Mouse (Mus musculus): ENCODE measurements around the gene Fbxo17. TPM values are rescaled to one million over a fixed set of nuclear protein-coding genes. Genes with fewer than 3 reads are reported as not detected.

Fbxo17 gene
- polyA plus RNA-seq, 1 experiment from 2014 or later = 9.4 TPM

- ATAC-seq (ENCODE audit: low FRiP score) = no peak
- Histone ChIP-seq H3K4me1 (replicated peaks; ENCODE audit: control insufficient read depth, insufficient read depth, low read length) (no peaks in the 10 kb centered on the region), H3K27ac (ENCODE audit: low read depth, low read length) (no peak overlapping the region), H3K27me3 (ENCODE audit: control insufficient read depth, insufficient read depth, low read length) (no peaks in the 10 kb centered on the region), H3K4me2 (replicated peaks; ENCODE audit: low read depth, low read length) (no peak overlapping the region), H3K9ac (ENCODE audit: low read depth, low read length) (no peak overlapping the region), H3K36me3 (ENCODE audit: control insufficient read depth, insufficient read depth, low read length) (no peaks in the 10 kb centered on the region), H3K9me3 (ENCODE audit: control insufficient read depth, low read length) (no peaks in the 10 kb centered on the region), H3K4me3 (ENCODE audit: low read depth, low read length) (no peak overlapping the region)
- no peak for DNase-seq (ENCODE audit: low spot score)
Measured at GRCm38 (mm10) chr7:28709454-28709853, 7.2 kb upstream of the Fbxo17 start.

- Histone ChIP-seq H3K36me3 (ENCODE audit: control insufficient read depth, insufficient read depth, low read length) (no peaks in the 10 kb centered on the region), H3K4me1 (replicated peaks; ENCODE audit: control insufficient read depth, insufficient read depth, low read length) (no peaks in the 10 kb centered on the region), H3K4me3 (ENCODE audit: low read depth, low read length) (no peak overlapping the region), H3K9me3 (ENCODE audit: control insufficient read depth, low read length) (no peaks in the 10 kb centered on the region), H3K27me3 (ENCODE audit: control insufficient read depth, insufficient read depth, low read length) (no peaks in the 10 kb centered on the region), H3K4me2 (replicated peaks; ENCODE audit: low read depth, low read length) (no peak overlapping the region), H3K27ac (ENCODE audit: low read depth, low read length) (no peak overlapping the region), H3K9ac (ENCODE audit: low read depth, low read length) (no peak overlapping the region)
- 69% methylated on average over 3 of the region's 3 CpGs for WGBS
- DNase-seq (ENCODE audit: low spot score) = no peak
- no peak for ATAC-seq (ENCODE audit: low FRiP score)
Measured at GRCm38 (mm10) chr7:28710962-28711361, 5.6 kb upstream of the Fbxo17 start.

- no peak overlapping the region for H3K4me2 ChIP-seq (replicated peaks; ENCODE audit: low read depth, low read length)
- no peak overlapping the region for H3K27ac ChIP-seq (ENCODE audit: low read depth, low read length)
- WGBS = 85% methylated on average over 5 of the region's 5 CpGs
- no peaks in the 10 kb centered on the region for H3K27me3 ChIP-seq (ENCODE audit: control insufficient read depth, insufficient read depth, low read length)
- H3K9ac ChIP-seq (ENCODE audit: low read depth, low read length) = no peak overlapping the region
- H3K4me1 ChIP-seq (replicated peaks; ENCODE audit: control insufficient read depth, insufficient read depth, low read length) = no peaks in the 10 kb centered on the region
- no peak for DNase-seq (ENCODE audit: low spot score)
- no peak overlapping the region for H3K4me3 ChIP-seq (ENCODE audit: low read depth, low read length)
- ATAC-seq (ENCODE audit: low FRiP score) = no peak
- no peaks in the 10 kb centered on the region for H3K36me3 ChIP-seq (ENCODE audit: control insufficient read depth, insufficient read depth, low read length)
- no peaks in the 10 kb centered on the region for H3K9me3 ChIP-seq (ENCODE audit: control insufficient read depth, low read length)
Measured at GRCm38 (mm10) chr7:28714667-28715066, 1.9 kb upstream of the Fbxo17 start.

- H3K36me3 ChIP-seq (ENCODE audit: control insufficient read depth, insufficient read depth, low read length) = no peaks in the 10 kb centered on the region
- DNase-seq (ENCODE audit: low spot score) (no peak), ATAC-seq (ENCODE audit: low FRiP score) (no peak)
- no peak overlapping the region for H3K4me2 ChIP-seq (replicated peaks; ENCODE audit: low read depth, low read length)
- no peak overlapping the region for H3K4me3 ChIP-seq (ENCODE audit: low read depth, low read length)
- H3K27ac ChIP-seq (ENCODE audit: low read depth, low read length) = no peak overlapping the region
- no peaks in the 10 kb centered on the region for H3K27me3 ChIP-seq (ENCODE audit: control insufficient read depth, insufficient read depth, low read length)
- H3K4me1 ChIP-seq (replicated peaks; ENCODE audit: control insufficient read depth, insufficient read depth, low read length) = no peaks in the 10 kb centered on the region
- H3K9ac ChIP-seq (ENCODE audit: low read depth, low read length) = no peak overlapping the region
- no peaks in the 10 kb centered on the region for H3K9me3 ChIP-seq (ENCODE audit: control insufficient read depth, low read length)
- WGBS = 94% methylated on average over 2 of the region's 2 CpGs
Measured at GRCm38 (mm10) chr7:28715598-28715997, 1.0 kb upstream of the Fbxo17 start.

GRCm38 (mm10) chr7:28717726-28718125 is 1.1 kb downstream of the Fbxo17 start:
- DNase-seq (ENCODE audit: low spot score) = no peak
- Histone ChIP-seq H3K36me3 (ENCODE audit: control insufficient read depth, insufficient read depth, low read length) (no peaks in the 10 kb centered on the region), H3K9ac (ENCODE audit: low read depth, low read length) (no peak overlapping the region), H3K4me3 (ENCODE audit: low read depth, low read length) (no peak overlapping the region), H3K4me2 (replicated peaks; ENCODE audit: low read depth, low read length) (no peak overlapping the region), H3K9me3 (ENCODE audit: control insufficient read depth, low read length) (no peaks in the 10 kb centered on the region), H3K4me1 (replicated peaks; ENCODE audit: control insufficient read depth, insufficient read depth, low read length) (no peaks in the 10 kb centered on the region), H3K27ac (ENCODE audit: low read depth, low read length) (no peak overlapping the region), H3K27me3 (ENCODE audit: control insufficient read depth, insufficient read depth, low read length) (no peaks in the 10 kb centered on the region)
- WGBS = 89% methylated on average over 10 of the region's 10 CpGs
- no peak for ATAC-seq (ENCODE audit: low FRiP score)

- H3K4me3 ChIP-seq (ENCODE audit: low read depth, low read length) = no peak overlapping the region
- no peaks in the 10 kb centered on the region for H3K4me1 ChIP-seq (replicated peaks; ENCODE audit: control insufficient read depth, insufficient read depth, low read length)
- WGBS = 61% methylated on average over 4 of the region's 4 CpGs
- H3K36me3 ChIP-seq (ENCODE audit: control insufficient read depth, insufficient read depth, low read length) = no peaks in the 10 kb centered on the region
- no peak overlapping the region for H3K9ac ChIP-seq (ENCODE audit: low read depth, low read length)
- H3K27me3 ChIP-seq (ENCODE audit: control insufficient read depth, insufficient read depth, low read length) = no peaks in the 10 kb centered on the region
- ATAC-seq (ENCODE audit: low FRiP score) (no peak), DNase-seq (ENCODE audit: low spot score) (no peak)
- H3K4me2 ChIP-seq (replicated peaks; ENCODE audit: low read depth, low read length) = no peak overlapping the region
- H3K9me3 ChIP-seq (ENCODE audit: control insufficient read depth, low read length) = no peaks in the 10 kb centered on the region
- H3K27ac ChIP-seq (ENCODE audit: low read depth, low read length) = no peak overlapping the region
Measured at GRCm38 (mm10) chr7:28719159-28719558, 2.6 kb downstream of the Fbxo17 start.

GRCm38 (mm10) chr7:28719650-28720049 is 3.0 kb downstream of the Fbxo17 start:
- no peak overlapping the region for H3K4me2 ChIP-seq (replicated peaks; ENCODE audit: low read depth, low read length)
- H3K27me3 ChIP-seq (ENCODE audit: control insufficient read depth, insufficient read depth, low read length) = no peaks in the 10 kb centered on the region
- no peak for ATAC-seq (ENCODE audit: low FRiP score)
- no peaks in the 10 kb centered on the region for H3K9me3 ChIP-seq (ENCODE audit: control insufficient read depth, low read length)
- H3K4me1 ChIP-seq (replicated peaks; ENCODE audit: control insufficient read depth, insufficient read depth, low read length) = no peaks in the 10 kb centered on the region
- no peaks in the 10 kb centered on the region for H3K36me3 ChIP-seq (ENCODE audit: control insufficient read depth, insufficient read depth, low read length)
- H3K9ac ChIP-seq (ENCODE audit: low read depth, low read length) = no peak overlapping the region
- no peak for DNase-seq (ENCODE audit: low spot score)
- H3K4me3 ChIP-seq (ENCODE audit: low read depth, low read length) = no peak overlapping the region
- WGBS = 95% methylated on average over 2 of the region's 2 CpGs
- H3K27ac ChIP-seq (ENCODE audit: low read depth, low read length) = no peak overlapping the region

GRCm38 (mm10) chr7:28720753-28721537 is 4.3 kb downstream of the Fbxo17 start:
- Histone ChIP-seq H3K27me3 (ENCODE audit: control insufficient read depth, insufficient read depth, low read length) (no peaks in the 10 kb centered on the region), H3K27ac (ENCODE audit: low read depth, low read length) (no peak overlapping the region), H3K36me3 (ENCODE audit: control insufficient read depth, insufficient read depth, low read length) (no peaks in the 10 kb centered on the region), H3K9ac (ENCODE audit: low read depth, low read length) (no peak overlapping the region), H3K4me3 (ENCODE audit: low read depth, low read length) (no peak overlapping the region), H3K9me3 (ENCODE audit: control insufficient read depth, low read length) (no peaks in the 10 kb centered on the region), H3K4me1 (replicated peaks; ENCODE audit: control insufficient read depth, insufficient read depth, low read length) (no peaks in the 10 kb centered on the region), H3K4me2 (replicated peaks; ENCODE audit: low read depth, low read length) (no peak overlapping the region)
- no peak for DNase-seq (ENCODE audit: low spot score)
- ATAC-seq (ENCODE audit: low FRiP score) = no peak
- WGBS = 61% methylated on average over 3 of the region's 3 CpGs

GRCm38 (mm10) chr7:28722079-28722478 is 5.5 kb downstream of the Fbxo17 start:
- Histone ChIP-seq H3K36me3 (ENCODE audit: control insufficient read depth, insufficient read depth, low read length) (no peaks in the 10 kb centered on the region), H3K27ac (ENCODE audit: low read depth, low read length) (no peak overlapping the region), H3K4me1 (replicated peaks; ENCODE audit: control insufficient read depth, insufficient read depth, low read length) (no peaks in the 10 kb centered on the region), H3K4me3 (ENCODE audit: low read depth, low read length) (no peak overlapping the region), H3K9ac (ENCODE audit: low read depth, low read length) (no peak overlapping the region), H3K9me3 (ENCODE audit: control insufficient read depth, low read length) (no peaks in the 10 kb centered on the region), H3K4me2 (replicated peaks; ENCODE audit: low read depth, low read length) (no peak overlapping the region), H3K27me3 (ENCODE audit: control insufficient read depth, insufficient read depth, low read length) (no peaks in the 10 kb centered on the region)
- DNase-seq (ENCODE audit: low spot score) (no peak), ATAC-seq (ENCODE audit: low FRiP score) (no peak)
- WGBS = 92% methylated on average over 7 of the region's 7 CpGs
